Mouse (Mus musculus) ES-Bruce4 (cell line): Measurements from ENCODE around the gene Cand1.

Source experiments
- CTCF ChIP-seq: IDR thresholded peaks from one replicate; pipeline ENCODE4 v1.8.1; 2011; ENCODE audit warnings: low read depth, low read length
- EP300 ChIP-seq: IDR thresholded peaks from 2 replicates; pipeline ENCODE4 v1.6.1; 2011; ENCODE audit warnings: low read depth, low read length; ENCODE audit not compliant: insufficient read depth
- POLR2A ChIP-seq: IDR thresholded peaks from one replicate; pipeline ENCODE4 v1.8.1; 2011; ENCODE audit warnings: low read length; ENCODE audit not compliant: insufficient read depth

DNA sequence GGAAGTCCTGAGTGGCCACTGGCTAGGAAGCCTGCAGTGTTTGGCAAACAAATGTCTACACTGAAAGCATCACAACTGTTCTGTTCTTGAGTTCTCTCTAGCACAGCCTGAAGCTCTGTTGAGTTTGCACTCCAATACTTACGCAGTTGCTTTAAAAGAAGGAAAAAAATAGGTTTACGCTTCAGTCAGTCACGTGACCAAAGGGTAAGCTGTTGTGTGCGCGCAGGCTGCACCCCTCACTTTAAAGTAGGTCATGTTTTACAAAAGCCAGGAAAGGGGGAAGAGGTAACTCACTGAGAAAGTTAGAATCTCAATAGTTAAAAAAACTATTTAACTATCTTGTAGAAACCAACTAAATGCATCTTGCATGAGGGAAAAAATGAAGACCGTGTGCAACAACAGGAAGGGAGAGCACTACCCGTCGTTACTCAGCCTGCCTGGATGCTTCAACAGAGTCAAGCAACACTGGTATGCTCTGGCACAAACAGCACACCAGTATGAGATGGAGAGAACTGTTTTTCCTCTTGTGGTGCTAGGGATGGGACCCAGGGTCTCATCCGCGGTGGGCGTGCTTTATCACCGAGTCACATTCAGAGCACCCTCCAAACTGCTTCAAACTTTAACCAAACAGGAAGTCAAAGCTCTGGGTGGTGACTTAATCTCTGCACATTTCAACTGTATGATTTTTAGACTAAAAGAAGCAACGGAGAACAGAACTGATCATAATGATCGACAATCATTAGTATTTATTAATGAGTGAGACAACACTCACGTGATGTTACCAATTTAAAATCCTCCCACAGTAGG, 21.4 kb downstream of the Cand1 start:
- TF ChIP-seq CTCF = no peak
- TF ChIP-seq POLR2A = no peak
- TF ChIP-seq EP300 = no peak
